Mouse (Mus musculus) lung, adult 18-20 months (tissue): ENCODE data around the gene Fam131a.
"Not testable (repeated sequence)": the region's sequence is repeated elsewhere in the genome, so short reads cannot be mapped to it uniquely, and the experiment has no call there.

ENCODE experiments used
- DNase-seq, 2 experiments: peaks; one replicate each; pipeline ENCODE4 v3.0.0; 2022; ENCODE audit warnings: mixed read lengths in 2 of 2

Gene Fam131a

DNA sequence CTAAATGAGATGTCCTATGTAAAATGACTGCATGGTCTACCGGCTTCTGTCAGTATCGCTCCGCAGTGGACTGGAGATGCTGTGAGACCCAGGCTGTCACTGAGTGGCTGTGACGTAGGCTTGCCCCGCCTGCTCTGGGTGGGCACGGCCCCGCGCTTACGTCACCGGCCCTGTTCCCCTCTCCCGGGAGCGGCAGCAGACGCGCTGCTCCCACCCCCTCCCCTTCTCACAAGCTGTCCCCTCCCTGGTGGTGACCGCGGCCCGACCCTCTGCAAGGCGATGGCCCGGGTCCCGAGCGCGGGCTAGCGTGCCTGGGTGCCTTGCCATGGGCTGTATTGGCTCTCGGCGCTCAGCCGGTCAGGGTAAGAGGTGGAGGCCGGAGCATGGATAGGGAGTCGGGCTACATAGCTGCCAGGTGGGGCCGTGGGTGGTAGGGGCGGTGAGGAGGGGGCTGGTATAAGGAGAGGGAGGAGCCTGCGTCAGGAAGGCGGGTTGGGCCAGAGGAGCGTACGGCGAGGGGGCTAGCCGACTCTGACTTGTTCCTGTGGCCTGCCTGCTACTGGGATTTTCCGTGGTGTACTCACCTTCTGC, at the start of gene Fam131a:
TSS of gene Fam131a (plus strand) at position 131 of the 591 bp plus-strand sequence.
- peak; percentile 91 to 94 for DNase-seq

- DNase-seq, result no peak
These were observed 49.1 kb upstream of the Fam131a start for GRCm38 (mm10) chr16:20643911-20644310.

- DNase-seq, result peak; percentile 95 to 97
These were observed 41.7 kb upstream of the Fam131a start, which contains the start of gene Psmd2 for GRCm38 (mm10) chr16:20651076-20651946. Gene Psmd2, plus strand, starts transcription at chr16:20651652.

DNA sequence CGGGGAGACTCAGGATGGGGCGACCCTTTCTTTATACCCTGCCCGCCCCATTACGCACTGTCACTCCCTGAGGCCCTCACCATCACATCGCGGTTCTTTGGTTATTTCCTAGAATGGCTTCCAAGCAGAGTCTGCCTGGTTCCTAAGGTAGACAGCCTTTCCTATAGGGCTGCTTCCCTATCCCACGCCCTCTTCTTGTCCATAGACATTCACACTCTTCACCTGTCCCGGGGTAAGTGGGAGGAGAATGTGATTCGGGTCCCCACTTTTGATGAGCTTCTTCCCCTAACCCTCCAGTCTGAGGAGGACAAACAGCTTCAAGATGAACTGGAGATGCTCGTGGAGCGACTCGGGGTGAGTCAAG, 41.1 kb upstream of the Fam131a start:
- DNase-seq, result no peak

DNA sequence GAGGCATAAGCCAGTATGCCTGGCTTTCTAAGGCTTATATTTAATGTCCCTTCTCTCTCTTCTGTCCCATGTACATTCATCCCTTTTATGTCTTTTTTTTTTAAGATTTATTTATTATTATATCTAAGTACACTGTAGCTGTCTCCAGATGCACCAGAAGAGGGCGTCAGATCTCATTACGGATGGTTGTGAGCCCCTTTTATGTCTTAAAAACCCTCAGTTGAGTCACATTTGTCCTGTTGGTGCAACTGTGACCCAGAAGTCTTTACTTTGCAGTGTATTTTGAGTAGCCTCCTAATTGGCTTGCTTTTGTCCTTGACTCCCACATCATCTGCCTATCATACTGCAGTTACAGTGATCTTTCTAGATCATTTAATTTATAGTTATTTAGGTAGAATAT, 39.7 kb upstream of the Fam131a start:
- no peak for DNase-seq

GRCm38 (mm10) chr16:20657661-20658060, 35.4 kb upstream of the Fam131a start:
- no peak for DNase-seq

- not testable (repeated sequence) for DNase-seq
These were observed 25.0 kb upstream of the Fam131a start, which contains the start of gene Eif4g1 for GRCm38 (mm10) chr16:20668013-20668412. Gene Eif4g1, plus strand, starts transcription at chr16:20668313.

- DNase-seq, result no peak
These were observed 22.8 kb upstream of the Fam131a start for GRCm38 (mm10) chr16:20670291-20670690.

GRCm38 (mm10) chr16:20671886-20672285, 21.2 kb upstream of the Fam131a start:
- DNase-seq, result no peak

DNA sequence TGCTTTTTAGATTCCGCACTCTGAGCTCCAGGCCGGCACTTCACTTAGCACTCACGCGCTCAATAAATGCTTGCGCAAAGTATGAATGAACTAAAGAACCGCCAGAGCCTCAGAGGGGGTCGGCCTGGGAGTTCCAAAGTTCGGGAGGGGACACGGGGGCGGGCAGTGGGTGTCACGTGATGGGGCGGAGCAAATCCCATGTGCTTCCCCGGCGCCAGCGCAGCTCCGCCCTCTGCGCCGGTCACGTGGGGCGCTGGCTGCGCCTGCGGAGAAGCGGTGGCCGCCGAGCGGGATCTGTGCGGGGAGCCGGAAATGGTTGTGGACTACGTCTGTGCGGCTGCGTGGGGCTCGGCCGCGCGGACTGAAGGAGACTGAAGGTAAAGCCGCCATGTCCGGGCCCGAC, 20.5 kb upstream of the Fam131a start:
- peak; percentile 96 to 97 for DNase-seq

DNA sequence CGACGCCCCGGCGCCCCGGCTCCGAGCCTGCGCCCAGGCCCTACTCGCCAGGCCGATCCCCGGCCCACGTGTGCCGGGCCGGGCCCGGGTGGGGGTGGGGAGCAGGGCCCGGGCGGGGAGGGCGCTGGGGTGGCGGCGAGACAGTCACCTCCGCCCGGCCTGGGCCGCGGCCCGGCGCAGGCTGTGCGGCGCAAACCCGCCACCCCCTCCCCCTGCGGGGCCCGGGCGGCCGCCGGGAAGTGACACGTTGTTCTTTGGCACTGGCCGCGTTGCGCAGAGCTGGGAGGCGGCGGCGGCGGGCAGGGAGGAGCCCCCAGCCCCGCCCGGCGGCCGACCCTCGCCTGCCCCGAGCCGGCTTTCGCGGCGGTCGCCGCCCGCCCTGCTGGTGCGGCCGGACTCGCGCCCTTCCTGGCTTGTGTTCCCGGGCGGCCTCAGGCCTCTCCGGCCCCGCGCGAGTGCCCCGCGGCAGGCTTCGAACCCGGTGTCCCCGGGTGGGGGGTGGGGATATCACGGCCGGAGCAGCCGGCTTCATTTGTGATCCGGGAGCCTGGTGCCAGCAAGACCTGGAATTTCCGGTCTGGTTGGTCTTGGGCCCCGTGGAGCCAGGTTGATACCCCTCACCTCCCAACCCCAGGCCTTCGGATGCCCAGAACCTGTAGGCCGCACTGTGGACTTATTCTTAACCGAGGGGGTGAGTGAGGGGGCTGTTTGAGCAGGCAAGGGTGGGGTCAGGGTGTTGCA, 19.9 kb upstream of the Fam131a start:
- peak; percentile 53 to 69 for DNase-seq

GRCm38 (mm10) chr16:20673706-20674303, 19.2 kb upstream of the Fam131a start:
- peak in 1 of 2 experiments; percentile 17 for DNase-seq

- no peak for DNase-seq
These were observed 17.8 kb upstream of the Fam131a start for GRCm38 (mm10) chr16:20675213-20675612.

GRCm38 (mm10) chr16:20676702-20677101, 16.3 kb upstream of the Fam131a start:
- no peak for DNase-seq

- no peak for DNase-seq
These were observed 15.7 kb upstream of the Fam131a start for GRCm38 (mm10) chr16:20677380-20677779.

DNA sequence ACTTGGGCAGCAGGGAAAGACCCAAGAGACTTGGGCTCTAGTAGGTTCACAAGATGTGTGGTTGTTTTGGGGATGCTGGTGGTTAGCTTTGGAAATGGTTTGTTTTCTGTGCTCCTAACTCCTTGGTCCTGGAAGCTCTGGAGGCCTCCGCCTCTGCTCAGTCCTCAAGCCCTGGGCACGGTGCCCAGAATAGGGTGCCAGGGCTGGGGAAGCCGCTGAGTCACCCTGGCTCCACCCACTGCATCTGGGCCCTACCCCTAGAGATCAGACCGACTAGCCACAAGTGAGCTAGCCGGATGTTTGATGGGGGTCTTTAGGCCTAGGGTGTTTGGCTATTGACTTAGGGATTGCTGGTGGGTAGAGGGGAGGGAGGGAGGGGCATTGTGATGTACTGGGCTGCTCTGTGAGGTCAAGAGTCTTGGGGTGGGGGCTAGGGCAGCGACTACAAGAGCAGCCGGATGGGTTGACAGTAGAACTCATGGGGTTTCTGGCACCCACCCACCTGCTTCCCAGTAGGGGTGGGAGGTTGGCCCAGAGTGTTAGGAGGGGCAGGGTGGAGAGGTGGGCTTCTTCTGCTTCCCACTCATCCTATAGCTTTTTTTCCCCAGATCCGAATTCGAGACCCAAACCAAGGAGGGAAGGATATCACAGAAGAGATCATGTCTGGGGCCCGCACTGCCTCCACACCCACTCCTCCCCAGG, 14.9 kb upstream of the Fam131a start:
- DNase-seq, result peak; percentile 92 to 96

DNA sequence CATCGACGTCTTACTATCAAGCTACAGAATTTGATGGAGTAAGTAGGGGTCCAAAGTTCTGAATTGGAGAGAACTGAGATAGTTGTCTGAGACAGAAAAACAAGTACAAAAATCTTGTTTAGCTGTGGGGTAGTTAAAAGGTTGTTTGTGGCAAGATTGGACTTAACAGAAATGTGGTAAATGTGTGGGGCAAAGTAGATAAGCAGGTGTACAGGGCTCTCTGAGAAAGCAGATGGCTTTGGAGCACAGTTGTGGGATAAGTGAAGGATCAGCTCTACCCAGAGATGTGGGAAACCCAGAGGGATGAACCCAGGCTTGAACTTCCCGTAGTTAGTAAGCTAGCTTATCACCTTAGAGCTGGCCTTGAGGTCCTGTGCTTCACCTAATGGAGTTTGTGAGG, 2.3 kb upstream of the Fam131a start:
- DNase-seq, result no peak

GRCm38 (mm10) chr16:20691617-20692016, 1.4 kb upstream of the Fam131a start:
- DNase-seq, result no peak

DNA sequence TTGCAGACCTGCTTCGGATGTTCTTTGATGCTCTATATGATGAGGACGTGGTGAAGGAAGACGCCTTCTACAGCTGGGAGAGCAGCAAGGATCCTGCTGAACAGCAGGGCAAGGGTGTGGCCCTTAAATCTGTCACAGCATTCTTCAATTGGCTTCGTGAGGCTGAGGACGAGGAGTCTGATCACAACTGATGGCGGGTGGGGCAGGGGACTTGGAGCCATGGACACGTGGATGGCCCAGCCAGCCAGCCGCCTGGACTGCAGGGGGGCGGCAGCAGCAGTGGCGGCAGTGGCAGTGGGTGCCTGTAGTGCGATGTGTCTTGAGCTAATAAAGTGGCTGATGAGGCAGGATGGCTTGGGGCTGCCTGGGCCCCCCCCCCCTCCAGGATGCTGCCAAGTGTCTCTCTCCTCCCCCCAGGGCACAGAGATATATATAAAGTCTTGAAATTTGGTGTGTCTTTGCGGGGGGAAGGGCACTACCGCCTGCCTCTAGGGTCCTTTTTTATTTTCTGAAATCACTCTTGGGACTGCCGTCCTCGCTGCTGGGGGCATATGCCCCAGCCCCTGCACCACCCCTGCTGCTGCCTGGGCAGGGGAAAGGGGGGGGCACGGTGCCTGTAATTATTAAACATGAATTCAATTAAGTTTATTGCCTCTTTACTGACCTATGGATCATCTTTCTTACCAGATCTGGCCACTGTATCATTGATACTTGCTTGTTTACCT, 638 bp upstream of the Fam131a start:
- DNase-seq, result no peak

DNA sequence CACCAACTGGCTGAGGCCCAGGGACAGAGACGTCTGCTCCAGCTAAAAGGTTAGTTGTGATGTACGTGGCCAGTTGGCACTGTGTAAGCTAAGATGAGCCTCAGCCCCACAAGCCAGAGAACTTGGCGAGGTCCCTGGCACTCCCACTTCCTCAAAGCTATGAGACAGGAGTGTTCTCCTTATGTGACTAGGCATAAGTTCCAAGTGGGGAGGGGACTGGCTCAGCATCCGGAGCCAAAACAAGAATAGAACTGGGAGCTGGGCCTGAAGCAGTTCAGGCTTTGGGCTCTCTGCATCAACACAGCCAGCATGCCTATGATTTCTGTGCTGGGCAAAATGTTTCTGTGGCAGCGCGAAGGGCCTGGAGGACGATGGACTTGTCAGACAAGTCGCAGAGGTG, 1.7 kb downstream of the Fam131a start:
- DNase-seq, result peak; percentile 51 to 53

DNA sequence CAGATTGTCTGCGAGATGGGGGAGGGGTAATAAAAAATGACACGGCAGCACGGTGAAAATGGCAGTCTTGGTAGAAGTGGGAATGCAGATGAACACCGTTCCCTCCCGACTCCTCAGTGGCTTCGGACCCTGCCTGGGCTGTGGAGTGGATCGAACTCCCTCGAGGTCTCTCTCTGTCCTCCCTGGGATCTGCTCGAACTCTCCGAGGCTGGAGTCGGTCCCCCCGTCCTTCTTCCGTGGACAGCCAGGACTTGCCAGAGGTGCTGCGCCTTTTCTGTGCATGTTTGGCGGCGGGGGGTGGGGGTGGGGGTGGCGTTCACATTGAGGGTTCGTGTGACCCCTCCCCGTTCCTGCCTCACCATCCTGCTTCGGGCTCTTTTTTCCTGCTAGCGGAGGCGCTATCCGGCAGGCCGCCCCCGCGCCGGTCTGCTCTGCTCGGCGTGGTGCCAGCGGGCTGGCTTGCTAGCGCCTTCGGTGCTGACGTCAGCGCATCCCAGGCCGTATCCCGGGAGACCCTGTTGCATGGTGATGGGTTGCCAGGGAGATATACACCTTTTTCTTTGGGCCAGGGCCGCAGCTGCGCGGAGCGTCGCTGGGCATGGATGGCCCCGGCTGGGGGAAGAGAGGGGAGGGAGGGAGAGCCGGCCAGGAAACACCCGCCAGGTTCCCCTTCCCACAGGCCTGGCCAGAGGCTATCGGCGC, 2.7 kb downstream of the Fam131a start:
- DNase-seq, result peak; percentile 75 to 80
